Mouse (Mus musculus): ENCODE data around the gene Nwd2.

DNA sequence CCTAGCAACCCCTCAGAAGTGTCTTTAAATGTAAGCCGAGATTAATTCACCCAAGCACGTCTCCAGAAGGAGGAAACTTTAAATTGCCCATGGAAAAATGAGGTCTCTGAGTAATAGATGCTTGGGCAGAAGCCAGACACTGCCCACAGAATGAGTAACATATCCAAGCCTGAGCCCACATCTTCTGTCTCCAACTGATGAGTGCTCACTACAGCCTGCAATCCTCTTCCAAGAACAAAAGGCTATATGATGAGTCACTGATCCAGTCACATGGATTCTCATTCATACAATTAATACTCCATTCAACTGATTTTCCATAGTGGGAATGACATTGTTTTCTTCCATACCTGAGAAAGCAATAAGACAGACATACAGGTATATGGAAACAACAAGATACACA, 41.5 kb upstream of the Nwd2 start:
- TF ChIP-seq CTCF (conservative IDR thresholded peaks at IDR 0.05; ENCODE audit: low read length) (no peak), POU5F1 (IDR thresholded peaks at IDR 0.05; ENCODE audit: borderline replicate concordance, low read length) (no peak)
